Comparison of ENCODE assay signal across 8 mouse cellular contexts in the genomic region with DNA sequence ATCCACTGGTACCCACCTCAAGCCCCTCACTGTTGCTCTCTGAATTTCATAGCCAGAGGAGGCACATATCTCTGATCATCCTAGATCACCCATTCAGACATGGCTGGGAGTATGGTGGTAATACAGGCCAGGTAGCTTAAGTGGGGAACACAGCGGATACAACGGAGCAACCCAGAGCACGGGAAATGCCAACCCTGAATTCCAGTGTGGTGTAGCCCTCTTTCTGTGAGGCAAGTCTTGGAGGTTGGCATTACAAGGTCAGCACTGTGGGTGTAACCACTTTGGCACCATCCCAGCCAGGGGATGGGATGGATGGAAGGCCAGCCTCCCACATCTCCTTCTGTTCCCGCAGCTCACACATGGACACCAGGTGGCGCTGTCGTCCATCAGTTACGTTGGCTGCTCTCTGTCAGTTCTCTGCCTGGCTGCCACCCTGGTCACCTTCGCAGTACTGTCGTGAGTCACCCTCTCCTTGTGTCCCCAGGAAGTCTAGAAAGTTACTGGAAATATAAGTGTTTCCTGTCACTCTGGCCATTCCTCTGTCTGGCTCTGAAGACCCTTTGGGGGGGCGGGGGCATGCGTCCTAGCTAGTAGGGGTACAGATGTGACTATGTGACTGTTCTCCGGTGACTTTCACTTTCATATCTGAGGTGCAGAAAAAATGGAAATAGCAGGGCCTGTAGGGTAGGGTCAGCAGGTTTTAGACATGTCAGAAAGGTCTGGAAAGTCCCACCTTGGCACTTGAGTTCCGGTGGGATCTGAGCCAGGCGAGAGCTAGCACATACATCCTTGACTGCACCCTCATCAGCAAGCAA.
DNase-seq lines count a peak whose midpoint lies in the region; ATAC-seq lines count a peak whose summit lies in the region.

No protein-coding gene starts in this region.

- H3K36me3 ChIP-seq in intestine, embryonic 15.5 days, result no peaks in the 10 kb centered on the region

- H3K27me3 ChIP-seq in intestine, embryonic 15.5 days (replicated peaks), result 0 out of 2 replicates have a peak, but pooled peaks cover 5% of the 10 kb centered on the region

- WGBS in intestine, embryonic 15.5 days, result 46% methylated on average over 14 of the region's 14 CpGs

- H3K27ac ChIP-seq in intestine, embryonic 15.5 days, result no peak overlapping the region

- intact Hi-C loops in left cerebral cortex, postnatal 14 days (cut with DNase I), result loop anchor here (1.0 to 5.0 kb wide), 4 partner anchors 116 to 416 kb away; no protein-coding TSS in a partner anchor

- peak; percentile 76 for DNase-seq in adipocyte (ENCODE audit: low spot score)
- peak; percentile 94 for DNase-seq in embryo, embryonic 10 days (ENCODE audit: low spot score)
- peak; percentile 53 for DNase-seq in gastrocnemius, postnatal 25 days
- DNase-seq in left cerebral cortex, postnatal 14 days (ENCODE audit: low spot score in 2 of 2), result peak; percentile 84 to 91
- DNase-seq in right cerebral cortex, postnatal 14 days, result peak; percentile 95
- DNase-seq in urinary bladder, postnatal 25 days (ENCODE audit: low spot score), result peak; percentile 87

- peak; percentile 79 for ATAC-seq in intestine, embryonic 15.5 days
- ATAC-seq in megakaryocyte-erythroid progenitor cell, adult 5-6 weeks (replicated peaks; ENCODE audit: low FRiP score, low TSS enrichment, poor library complexity, severe bottlenecking), result peak; percentile 72

- H3K4me3 ChIP-seq in intestine, embryonic 15.5 days (replicated peaks), result no peak overlapping the region

- no peak overlapping the region for H3K9ac ChIP-seq in intestine, embryonic 15.5 days

- no peaks in the 10 kb centered on the region for H3K9me3 ChIP-seq in intestine, embryonic 15.5 days

- H3K4me1 ChIP-seq in intestine, embryonic 15.5 days (replicated peaks), result no peaks in the 10 kb centered on the region

- no peak overlapping the region; the same call in 1 of the 2 replicates for H3K4me2 ChIP-seq in intestine, embryonic 15.5 days (replicated peaks)
